Comparison of ENCODE assay signal across 24 mouse cellular contexts in genomic region chr16:51562866-51563658, GRCm38 (mm10).
DNase-seq lines count a peak whose midpoint lies in the region; ATAC-seq and TF ChIP-seq lines count a peak whose summit lies in the region.
"Had no signal": no experiment of that assay in that cellular context is flagged by ENCODE, and none has a peak within 500 bp of the region (broad histone marks: within the 10 kb centered on the region; RNA-seq: fewer than 3 reads in every experiment).

No protein-coding gene starts in this region.

- H3K9ac ChIP-seq in kidney, embryonic 14.5 days (ENCODE audit: low read depth, low read length): no peak overlapping the region
- no peak overlapping the region for H3K9ac ChIP-seq in forebrain, embryonic 16.5 days (replicated peaks; ENCODE audit: low read depth, low read length)
- H3K9ac ChIP-seq: hindbrain, embryonic 15.5 days; limb, embryonic 15.5 days; liver, embryonic 15.5 days; lung, embryonic 15.5 days; neural tube, embryonic 13.5 days had no signal

- 87% methylated on average over 5 of the region's 5 CpGs for WGBS in kidney, embryonic 14.5 days
- WGBS in forebrain, embryonic 16.5 days: 57% methylated on average over 5 of the region's 5 CpGs
- WGBS in embryonic facial prominence, embryonic 10.5 days: 82% methylated on average over 5 of the region's 5 CpGs

- no peaks in the 10 kb centered on the region for H3K36me3 ChIP-seq in kidney, embryonic 14.5 days (ENCODE audit: control insufficient read depth, insufficient read depth, low read length)
- no peaks in the 10 kb centered on the region for H3K36me3 ChIP-seq in forebrain, embryonic 16.5 days (ENCODE audit: control insufficient read depth, insufficient read depth)
- H3K36me3 ChIP-seq in embryonic facial prominence, embryonic 10.5 days (replicated peaks): no peaks in the 10 kb centered on the region
- H3K36me3 ChIP-seq: hindbrain, embryonic 15.5 days; limb, embryonic 15.5 days; liver, embryonic 15.5 days; lung, embryonic 15.5 days; neural tube, embryonic 13.5 days had no signal

- H3K4me1 ChIP-seq in kidney, embryonic 14.5 days (ENCODE audit: control insufficient read depth, insufficient read depth, low read length): no peaks in the 10 kb centered on the region
- no peaks in the 10 kb centered on the region for H3K4me1 ChIP-seq in forebrain, embryonic 16.5 days (replicated peaks; ENCODE audit: control insufficient read depth, insufficient read depth, low read length)
- H3K4me1 ChIP-seq in embryonic facial prominence, embryonic 10.5 days: no peaks in the 10 kb centered on the region
- H3K4me1 ChIP-seq: hindbrain, embryonic 15.5 days; limb, embryonic 15.5 days; liver, embryonic 15.5 days; lung, embryonic 15.5 days; neural tube, embryonic 13.5 days had no signal

- no peak overlapping the region for H3K4me3 ChIP-seq in kidney, embryonic 14.5 days (ENCODE audit: low read length)
- H3K4me3 ChIP-seq in forebrain, embryonic 16.5 days (replicated peaks; ENCODE audit: low read length): no peak overlapping the region
- no peak overlapping the region for H3K4me3 ChIP-seq in embryonic facial prominence, embryonic 10.5 days
- H3K4me3 ChIP-seq in layer of hippocampus, adult 2 months: no peak overlapping the region
- H3K4me3 ChIP-seq: hindbrain, embryonic 15.5 days; limb, embryonic 15.5 days; liver, embryonic 15.5 days; lung, embryonic 15.5 days; myocyte; neural tube, embryonic 13.5 days had no signal

- no peaks in the 10 kb centered on the region for H3K27me3 ChIP-seq in kidney, embryonic 14.5 days (ENCODE audit: control insufficient read depth, insufficient read depth, low read length)
- no peaks in the 10 kb centered on the region for H3K27me3 ChIP-seq in forebrain, embryonic 16.5 days (replicated peaks; ENCODE audit: control insufficient read depth, insufficient read depth, low read length)
- H3K27me3 ChIP-seq in embryonic facial prominence, embryonic 10.5 days (replicated peaks; ENCODE audit: low read depth, poor library complexity, severe bottlenecking): no peaks in the 10 kb centered on the region
- H3K27me3 ChIP-seq: hindbrain, embryonic 15.5 days; limb, embryonic 15.5 days; liver, embryonic 15.5 days; lung, embryonic 15.5 days; neural tube, embryonic 13.5 days had no signal

- no peak overlapping the region for H3K27ac ChIP-seq in kidney, embryonic 14.5 days (ENCODE audit: low read depth, low read length)
- H3K27ac ChIP-seq in forebrain, embryonic 16.5 days (ENCODE audit: low read length): no peak overlapping the region
- H3K27ac ChIP-seq in embryonic facial prominence, embryonic 10.5 days (replicated peaks): no peak overlapping the region
- no peak overlapping the region for H3K27ac ChIP-seq in layer of hippocampus, adult 2 months
- H3K27ac ChIP-seq: hindbrain, embryonic 15.5 days; limb, embryonic 15.5 days; liver, embryonic 15.5 days; lung, embryonic 15.5 days; neural tube, embryonic 13.5 days had no signal

- no peak for ATAC-seq in kidney, embryonic 14.5 days (ENCODE audit: low FRiP score, low TSS enrichment)
- peak; percentile 61 for ATAC-seq in forebrain, embryonic 16.5 days
- ATAC-seq: activated CD4-positive, CD25-positive, alpha-beta regulatory T cell, adult 4 months; midbrain, embryonic 16.5 days had no signal

- TF ChIP-seq CTCF in layer of hippocampus, adult 2 months (conservative IDR thresholded peaks at IDR 0.05): no peak

- DNase-seq in frontal cortex, postnatal 36 days (ENCODE audit: low spot score in 2 of 2): peak; percentile 1 to 28
- DNase-seq in frontal cortex, postnatal 10 days (ENCODE audit: low spot score in 2 of 2): no peak
- peak; percentile 6 to 36 for DNase-seq in kidney, postnatal 25 days
- no peak for DNase-seq in embryonic facial prominence, embryonic 10.5 days (ENCODE audit: low spot score)
- no peak for DNase-seq in layer of hippocampus, adult 2 months (ENCODE audit: low spot score in 2 of 2)
- DNase-seq: adrenal gland, adult 8-10 months; cerebellum, adult 9-10 months; gastrocnemius, postnatal 10 days; left cerebral cortex, postnatal 4 days; lung, postnatal 4 days; retina, postnatal 1 day; right cerebral cortex, postnatal 4 days; thymus, postnatal 25 days had no signal

- no peak overlapping the region for H3K4me2 ChIP-seq in kidney, embryonic 14.5 days (replicated peaks; ENCODE audit: low read depth, low read length)
- H3K4me2 ChIP-seq in forebrain, embryonic 16.5 days (ENCODE audit: low read length): no peak overlapping the region
- H3K4me2 ChIP-seq: heart, embryonic 11.5 days; hindbrain, embryonic 15.5 days; limb, embryonic 15.5 days; liver, embryonic 15.5 days; lung, embryonic 15.5 days; neural tube, embryonic 13.5 days had no signal

- no peaks in the 10 kb centered on the region for H3K9me3 ChIP-seq in kidney, embryonic 14.5 days (ENCODE audit: control insufficient read depth, low read length)
- H3K9me3 ChIP-seq in forebrain, embryonic 16.5 days (ENCODE audit: control insufficient read depth, low read length): no peaks in the 10 kb centered on the region
- no peaks in the 10 kb centered on the region for H3K9me3 ChIP-seq in embryonic facial prominence, embryonic 10.5 days
- H3K9me3 ChIP-seq: hindbrain, embryonic 15.5 days; limb, embryonic 15.5 days; liver, embryonic 15.5 days; lung, embryonic 15.5 days; neural tube, embryonic 13.5 days had no signal

Comparison
In these comparisons a context has a peak if more than half of its experiments do, and no peak if none do; other contexts are left out.
1. DNase-seq: peak in frontal cortex, postnatal 36 days (2 of 2) and kidney, postnatal 25 days (2 of 2); none in frontal cortex, postnatal 10 days (0 of 2), embryonic facial prominence, embryonic 10.5 days (single experiment) and layer of hippocampus, adult 2 months (0 of 2).